Mouse (Mus musculus) urinary bladder, adult 2 months (tissue): ENCODE results near the gene Atrx. TPM values are rescaled to one million over a fixed set of nuclear protein-coding genes. Genes with fewer than 3 reads are reported as not detected.
"Not testable (repeated sequence)": the region's sequence is repeated elsewhere in the genome, so short reads cannot be mapped to it uniquely, and the experiment has no call there.

Source experiments
- DNase-seq: peaks from one replicate; pipeline ENCODE4 v3.0.0; 2022; ENCODE audit warnings: low spot score
- polyA plus RNA-seq: library from polyadenylated mRNA; depleted of rRNA; stranded (reverse); fragments of >200 nt; gene quantifications from 2 replicates; pipeline ENCODE4 v1.2.3, GENCODE M21; 2012; rRNA removed

Gene Atrx
- 34.8 and 42.2 TPM in 2 replicates for polyA plus RNA-seq

- DNase-seq = peak; percentile 35
These were observed at the start of gene Atrx for GRCm38 (mm10) chrX:105928861-105929477. TSS of gene Atrx (minus strand) at chrX:105929403.

- DNase-seq = not testable (repeated sequence)
These were observed 27.9 kb upstream of the Atrx start for GRCm38 (mm10) chrX:105957091-105957490.

GRCm38 (mm10) chrX:105953999-105954398 is 24.8 kb upstream of the Atrx start:
- DNase-seq = no peak

DNA sequence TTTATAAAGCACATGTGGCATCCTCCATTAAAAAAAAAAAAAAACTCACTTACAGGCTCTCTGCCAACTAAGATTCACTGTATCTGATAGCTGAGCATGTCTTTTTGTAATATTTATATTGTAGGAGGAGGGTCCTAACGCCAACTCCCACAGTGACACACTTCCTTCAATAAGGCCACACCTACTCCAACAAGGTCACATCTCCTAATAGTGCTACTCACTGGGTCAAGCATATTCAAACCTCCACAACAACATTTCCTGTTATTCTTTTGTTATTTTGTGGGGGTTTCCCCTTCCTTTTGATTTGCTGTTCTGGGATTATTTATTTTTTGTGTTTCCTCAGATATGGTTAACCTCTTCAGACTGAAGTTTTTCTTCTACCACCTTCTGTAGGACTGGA is 17.2 kb upstream of the Atrx start:
- no peak for DNase-seq

DNA sequence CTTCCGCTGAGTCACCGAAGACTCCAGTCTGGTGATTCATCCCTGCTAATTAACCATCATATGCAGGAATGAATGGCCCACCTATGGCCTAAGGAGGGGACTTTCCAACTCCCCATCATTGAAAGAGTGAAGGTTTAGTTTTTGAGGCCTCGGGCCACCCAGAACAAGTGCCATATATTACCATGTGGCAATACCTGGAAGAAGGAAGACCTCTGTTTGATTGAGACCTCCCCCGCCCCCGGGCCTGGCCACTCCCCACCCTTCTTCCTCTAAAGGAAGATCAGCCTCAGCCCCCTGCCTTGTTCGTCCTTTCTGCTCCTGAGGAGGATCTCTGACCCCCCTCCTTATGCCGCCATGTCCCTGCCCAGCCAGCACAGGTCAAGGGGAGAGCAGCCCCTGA is 10.0 kb upstream of the Atrx start:
- DNase-seq = no peak

DNA sequence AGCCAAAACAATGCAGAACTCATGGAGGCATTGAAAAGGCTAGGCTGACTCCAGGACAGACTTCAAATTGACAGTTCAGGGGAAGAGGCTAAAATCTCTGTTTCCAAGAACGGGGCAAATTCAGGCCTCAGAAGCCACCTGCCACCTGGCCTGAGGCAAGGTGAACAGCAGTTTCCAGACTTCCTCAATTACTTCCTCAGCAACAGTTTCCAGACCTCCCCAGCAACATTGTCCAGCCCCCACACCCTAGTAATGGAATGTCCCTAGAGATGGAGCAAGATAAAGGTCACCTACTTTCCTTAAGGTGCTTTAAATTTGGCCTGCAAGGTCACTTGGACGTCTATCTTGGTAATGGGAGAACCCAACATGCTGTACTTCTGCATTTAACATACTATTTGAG is 8.5 kb upstream of the Atrx start:
- DNase-seq = no peak

GRCm38 (mm10) chrX:105934341-105934740 is 5.1 kb upstream of the Atrx start:
- DNase-seq = no peak

DNA sequence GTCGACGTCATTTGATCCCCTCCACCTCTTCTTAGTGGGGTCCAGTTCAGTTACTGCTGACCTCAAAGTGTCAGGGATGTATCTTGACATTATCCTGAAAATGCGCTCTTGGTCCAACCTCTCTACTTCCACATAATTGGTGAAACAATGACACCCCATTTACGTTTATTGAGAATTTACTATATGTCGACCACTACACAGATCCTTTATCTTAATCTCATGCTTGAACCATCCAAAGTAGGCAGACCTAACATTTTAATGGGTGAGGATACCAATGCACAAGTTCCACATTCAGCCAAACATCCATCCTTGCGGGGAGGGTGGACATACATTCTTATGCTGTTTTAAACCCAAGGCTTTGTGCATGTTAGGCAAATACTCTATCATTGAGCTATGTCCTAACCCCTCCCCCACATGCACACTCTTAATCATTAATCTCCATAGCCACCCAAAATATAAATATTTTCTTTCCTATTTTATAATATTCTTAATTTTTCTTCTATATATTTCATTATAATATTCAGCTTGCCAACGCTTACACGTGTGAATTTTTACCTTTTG is 355 bp upstream of the Atrx start:
- DNase-seq = no peak

DNA sequence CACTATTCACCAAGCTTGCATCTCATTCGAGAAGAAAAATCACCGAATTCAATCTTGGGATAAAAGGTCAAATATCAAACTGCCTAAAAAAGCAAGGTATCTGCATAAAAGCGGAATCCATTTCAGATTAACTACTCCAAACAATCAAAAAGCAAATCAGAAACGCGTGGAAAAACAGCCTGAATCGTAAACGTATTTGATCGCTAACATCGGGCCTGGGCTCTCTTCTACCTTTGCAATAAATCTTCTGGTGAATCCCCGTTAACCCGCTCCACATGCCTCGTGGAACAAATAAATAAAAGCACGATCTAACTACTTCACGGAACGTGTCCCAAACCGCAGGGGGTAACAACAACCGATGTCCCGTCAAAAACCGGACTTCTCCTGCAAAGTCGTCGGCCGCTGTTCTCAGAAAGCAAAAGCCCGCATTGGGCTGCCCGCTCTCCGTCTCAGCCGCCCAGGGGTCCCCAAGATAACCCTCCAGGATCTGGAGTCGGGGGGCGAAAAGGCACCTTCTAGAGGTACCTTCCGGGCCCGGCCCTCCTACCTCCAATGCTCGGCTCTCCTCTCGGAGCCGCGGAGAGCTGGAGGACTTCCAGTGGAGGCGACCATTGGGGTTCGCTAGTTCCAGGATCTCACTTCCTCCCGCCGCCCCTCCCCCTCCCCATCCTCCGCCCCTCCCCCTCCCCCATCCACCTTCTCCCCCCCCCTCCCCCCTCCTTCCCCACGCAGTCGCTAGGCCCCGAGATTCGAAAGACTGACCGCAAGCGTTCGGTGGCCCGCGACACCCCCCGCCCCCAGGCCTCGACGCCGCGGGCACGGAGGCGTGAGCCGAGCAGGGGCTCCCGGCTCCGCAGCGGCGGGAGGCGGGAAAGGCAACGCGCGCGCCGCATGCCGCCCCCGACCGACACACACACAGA is 1.0 kb downstream of the Atrx start:
- peak; percentile 23 for DNase-seq

DNA sequence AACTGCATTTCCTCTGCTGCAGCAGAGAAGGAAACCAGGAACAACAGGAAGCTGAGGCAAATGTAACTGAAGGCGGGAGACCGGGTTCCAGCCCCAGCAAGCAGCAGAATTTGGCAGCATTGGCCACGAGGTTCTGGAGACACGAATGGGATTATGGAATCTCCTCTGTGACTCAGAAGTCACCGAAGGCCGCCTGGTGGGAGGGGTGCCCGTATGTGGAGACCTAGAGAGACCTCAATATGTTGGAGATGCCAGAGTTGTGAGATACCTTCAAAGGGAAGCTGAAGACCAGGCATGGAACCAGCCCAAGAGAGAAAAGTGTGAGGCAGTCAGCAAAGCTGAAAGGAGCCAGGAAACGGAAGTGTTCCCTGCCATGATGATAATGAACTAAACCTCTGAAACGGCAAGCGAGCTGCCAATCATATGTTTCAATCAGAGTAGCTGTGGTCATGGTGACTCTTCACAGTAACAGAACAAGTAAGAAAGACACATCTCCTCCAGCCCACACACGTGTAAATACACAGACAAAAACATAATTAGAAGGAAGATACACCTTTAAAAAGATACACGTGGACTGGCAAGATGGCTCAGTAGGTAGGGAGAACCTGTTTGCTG is 3.0 kb downstream of the Atrx start:
- DNase-seq = no peak

GRCm38 (mm10) chrX:105924326-105925070 is 4.7 kb downstream of the Atrx start:
- no peak for DNase-seq

DNA sequence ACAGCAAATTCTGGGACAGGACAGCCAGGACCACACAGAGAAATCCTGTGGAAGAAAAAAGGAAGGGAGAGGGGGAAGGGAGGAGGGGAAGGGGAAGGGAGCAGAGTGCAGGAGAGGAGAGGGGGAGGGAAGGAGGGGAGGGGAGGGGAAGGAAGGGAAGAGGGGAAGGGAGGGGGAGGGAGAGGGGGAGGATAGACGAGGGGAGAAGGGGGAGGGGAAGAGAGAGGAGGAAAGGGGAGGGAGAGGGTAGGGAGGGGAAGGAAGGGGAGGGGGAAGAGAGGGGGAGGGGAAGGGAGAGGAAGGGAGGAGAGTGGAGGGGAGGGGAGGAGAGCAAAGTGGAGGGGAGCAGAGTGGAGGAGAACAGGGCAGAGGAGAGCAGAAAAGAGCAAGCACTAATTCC is 5.3 kb downstream of the Atrx start:
- no peak for DNase-seq

- not testable (repeated sequence) for DNase-seq
These were observed 6.2 kb downstream of the Atrx start for GRCm38 (mm10) chrX:105922986-105923385.

DNA sequence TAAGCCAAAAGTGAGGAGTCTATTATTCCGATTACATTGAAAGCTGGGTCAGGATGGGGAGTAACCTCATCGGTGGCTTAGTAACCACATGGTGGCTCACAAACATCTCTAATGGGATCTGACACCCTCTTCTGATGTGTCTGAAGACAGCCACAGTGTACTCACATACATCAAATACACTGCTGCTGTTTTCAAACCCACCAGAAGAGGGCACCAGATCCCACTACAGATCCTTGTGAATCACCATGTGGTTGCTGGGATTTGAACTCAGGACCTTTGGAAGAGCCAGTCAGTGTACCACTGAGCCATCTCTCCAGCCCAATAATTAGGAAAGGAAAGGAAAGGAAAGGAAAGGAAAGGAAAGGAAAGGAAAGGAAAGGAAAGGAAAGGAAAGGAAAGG is 7.8 kb downstream of the Atrx start:
- no peak for DNase-seq

DNA sequence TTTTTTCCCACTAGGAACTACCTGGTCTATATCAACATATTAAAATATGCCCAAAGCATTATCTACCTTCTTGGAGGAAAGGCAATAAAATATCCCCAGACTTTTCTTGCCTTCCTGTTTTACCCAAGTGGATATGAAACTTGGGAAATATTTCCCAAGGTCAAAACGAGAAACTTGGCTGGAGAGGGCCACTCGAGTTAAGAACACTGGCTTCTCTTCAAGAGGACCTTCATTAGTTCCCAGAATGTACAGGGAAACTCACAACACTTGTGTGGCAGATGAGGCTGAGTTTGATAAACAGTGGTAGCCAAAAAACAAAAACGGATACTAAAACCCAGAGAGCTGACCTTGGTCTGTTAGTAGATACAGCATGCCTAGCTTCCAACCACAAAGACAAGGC is 17.5 kb downstream of the Atrx start:
- DNase-seq = no peak

- DNase-seq = no peak
These were observed 27.6 kb downstream of the Atrx start for GRCm38 (mm10) chrX:105901611-105902010.

DNA sequence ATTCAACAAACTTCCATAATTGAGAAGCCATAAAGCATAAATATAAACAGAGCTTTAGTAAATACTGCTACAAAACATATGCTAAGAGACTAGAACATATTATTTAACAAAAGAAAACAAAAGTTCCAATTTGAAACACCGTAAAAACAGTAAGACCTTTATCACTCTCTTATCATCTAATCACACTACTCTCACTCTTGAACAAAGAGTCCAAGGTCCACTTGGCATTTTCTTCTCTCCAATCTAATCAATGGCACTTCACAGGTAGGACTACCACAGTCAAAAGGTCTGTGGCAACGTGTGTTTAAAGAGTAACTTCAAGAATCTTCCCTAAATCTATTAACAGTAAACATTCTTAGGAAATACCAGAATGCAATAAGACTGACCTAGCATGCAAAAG is 42.3 kb downstream of the Atrx start:
- DNase-seq = no peak

DNA sequence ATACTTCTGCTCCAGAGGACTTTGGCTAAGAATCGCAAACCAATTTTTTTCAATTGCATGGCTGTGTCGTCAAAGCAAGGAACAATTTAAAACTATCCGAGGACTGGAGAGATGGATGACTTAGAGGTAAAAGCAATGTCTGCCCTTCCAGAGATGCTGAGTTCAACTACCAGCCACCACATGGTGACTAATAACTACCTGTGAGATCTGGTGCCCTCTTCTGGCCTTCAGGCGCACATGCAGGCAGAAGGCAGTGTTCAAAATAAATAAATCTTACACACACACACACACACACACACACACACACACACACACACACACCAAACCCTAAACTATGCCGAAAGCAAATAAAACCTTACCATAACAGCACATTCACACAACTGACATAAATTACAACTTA is 64.8 kb downstream of the Atrx start:
- DNase-seq = no peak

DNA sequence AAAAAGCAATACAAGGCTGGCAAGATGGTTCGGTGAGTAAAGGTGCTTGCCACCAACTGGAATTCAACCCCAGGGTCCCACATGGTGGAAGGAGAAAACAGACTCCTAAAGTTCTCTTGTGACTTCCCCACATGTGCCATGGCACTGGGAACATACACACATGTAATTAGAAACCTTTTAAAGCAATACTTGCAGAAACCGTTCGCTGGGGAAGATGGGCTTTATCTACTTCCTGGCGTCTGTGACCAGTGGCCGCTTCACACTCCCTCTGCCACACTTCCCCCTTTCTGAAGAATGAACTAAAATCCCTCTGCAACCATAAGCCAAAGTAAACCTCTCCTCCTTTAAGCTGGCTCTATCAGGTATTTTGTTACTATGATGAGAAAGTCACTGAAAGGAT is 104.7 kb downstream of the Atrx start:
- no peak for DNase-seq

DNA sequence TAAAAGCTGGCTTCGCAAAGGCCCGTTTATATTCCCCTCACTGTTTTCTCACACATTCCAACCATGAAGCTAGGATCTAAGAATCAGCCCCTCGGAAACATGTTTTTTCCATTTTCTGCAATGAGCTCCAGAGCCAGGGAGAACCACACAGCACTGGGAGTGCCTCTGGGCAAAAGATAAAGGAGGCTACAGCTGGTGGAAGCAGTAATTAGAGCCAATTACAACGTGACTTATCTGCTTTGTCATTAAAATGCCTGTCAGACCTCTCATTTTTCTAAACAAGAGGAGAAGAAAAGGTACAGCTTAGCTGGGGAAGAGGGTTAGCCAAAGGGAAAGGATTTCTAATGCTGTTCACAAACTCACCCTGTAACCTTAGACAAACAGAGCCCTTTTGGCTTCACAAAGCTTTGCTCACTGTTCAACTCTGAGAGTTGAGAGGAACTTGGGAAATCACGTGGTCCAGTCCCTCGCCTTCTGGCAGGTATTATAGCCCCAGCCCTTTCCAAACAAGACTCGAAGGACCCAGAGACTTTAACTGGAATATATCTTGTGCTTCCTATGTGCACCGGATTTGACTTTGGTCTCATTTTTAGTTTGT is 134.3 kb downstream of the Atrx start:
- DNase-seq = no peak

GRCm38 (mm10) chrX:105773281-105773680 is 155.9 kb downstream of the Atrx start:
- DNase-seq = no peak
